7 mouse cellular contexts compared by ENCODE assay signal in the genomic region with DNA sequence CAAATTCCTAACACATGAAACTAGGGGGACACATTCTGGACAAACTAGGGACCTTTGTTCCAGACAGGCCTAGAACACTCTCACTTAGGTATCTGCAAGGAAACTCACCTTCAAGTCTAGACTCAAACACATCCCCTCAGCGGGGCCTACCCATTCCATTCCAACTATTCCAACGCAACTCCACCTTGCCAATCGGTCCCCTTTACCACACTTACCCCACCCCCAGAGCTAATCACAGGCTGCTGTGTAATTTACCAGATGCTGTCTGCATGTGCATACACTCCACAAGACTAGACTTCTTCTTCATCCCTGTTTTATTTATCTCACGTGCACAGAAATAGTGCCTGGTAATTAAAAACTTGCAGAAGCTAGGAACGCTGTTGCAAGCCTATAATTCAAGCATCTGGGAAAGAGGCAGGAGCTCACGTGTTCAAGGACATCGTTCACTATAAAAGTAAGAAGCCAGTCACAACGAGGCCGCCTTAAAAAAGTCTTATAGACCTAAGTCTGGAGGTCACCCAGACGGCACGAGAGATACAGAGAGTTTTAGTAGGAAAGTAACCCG. TPM values are rescaled to one million over a fixed set of nuclear protein-coding genes. Genes with fewer than 3 reads are reported as not detected.
DNase-seq lines count a peak whose midpoint lies in the region; ATAC-seq lines count a peak whose summit lies in the region.

No protein-coding gene starts in this region.

- peak overlapping the region; percentile 98 for H3K9ac ChIP-seq in lung, embryonic 15.5 days
- H3K9ac ChIP-seq in embryonic facial prominence, embryonic 11.5 days (replicated peaks; ENCODE audit: low read length) = peak overlapping the region; percentile 88
- peak overlapping the region; percentile 90 for H3K9ac ChIP-seq in hindbrain, embryonic 15.5 days
- peak overlapping the region; percentile 88 for H3K9ac ChIP-seq in midbrain, embryonic 16.5 days (ENCODE audit: low read depth, low read length)

- ATAC-seq in lung, embryonic 15.5 days (ENCODE audit: borderline replicate concordance, extremely low read depth, low FRiP score, low TSS enrichment) = no peak
- ATAC-seq in embryonic facial prominence, embryonic 11.5 days (replicated peaks; ENCODE audit: insufficient number of reproducible peaks, low FRiP score, low TSS enrichment, low read depth) = no peak
- no peak for ATAC-seq in hindbrain, embryonic 15.5 days (ENCODE audit: low FRiP score, low read depth)
- ATAC-seq in midbrain, embryonic 16.5 days = no peak

- H3K27ac ChIP-seq in lung, embryonic 15.5 days = no peak overlapping the region; the same call in 1 of the 2 replicates
- no peak overlapping the region for H3K27ac ChIP-seq in embryonic facial prominence, embryonic 11.5 days (replicated peaks; ENCODE audit: low read depth, low read length)
- no peak overlapping the region for H3K27ac ChIP-seq in hindbrain, embryonic 15.5 days (replicated peaks)
- no peak overlapping the region; the same call in 1 of the 2 replicates for H3K27ac ChIP-seq in midbrain, embryonic 16.5 days (ENCODE audit: low read length)

- H3K4me3 ChIP-seq in lung, embryonic 15.5 days = peak overlapping the region; percentile 98
- H3K4me3 ChIP-seq in embryonic facial prominence, embryonic 11.5 days (ENCODE audit: low read depth, low read length) = peak overlapping the region; percentile 91
- H3K4me3 ChIP-seq in hindbrain, embryonic 15.5 days = peak overlapping the region; percentile 86
- H3K4me3 ChIP-seq in midbrain, embryonic 16.5 days (ENCODE audit: low read depth, low read length) = peak overlapping the region; percentile 95

- H3K36me3 ChIP-seq in lung, embryonic 15.5 days = peaks cover 9% of the 10 kb centered on the region; the same call in 1 of the 2 replicates
- H3K36me3 ChIP-seq in embryonic facial prominence, embryonic 11.5 days (replicated peaks; ENCODE audit: control insufficient read depth, insufficient read depth, low read depth, low read length) = no peaks in the 10 kb centered on the region
- H3K36me3 ChIP-seq in hindbrain, embryonic 15.5 days = no peaks in the 10 kb centered on the region
- H3K36me3 ChIP-seq in midbrain, embryonic 16.5 days (ENCODE audit: control insufficient read depth, insufficient read depth, low read length) = no peaks in the 10 kb centered on the region

- no peaks in the 10 kb centered on the region for H3K27me3 ChIP-seq in lung, embryonic 15.5 days
- H3K27me3 ChIP-seq in embryonic facial prominence, embryonic 11.5 days (ENCODE audit: control insufficient read depth, insufficient read depth, low read length) = no peaks in the 10 kb centered on the region
- no peaks in the 10 kb centered on the region for H3K27me3 ChIP-seq in hindbrain, embryonic 15.5 days
- H3K27me3 ChIP-seq in midbrain, embryonic 16.5 days (ENCODE audit: control insufficient read depth, insufficient read depth, low read depth, low read length) = no peaks in the 10 kb centered on the region

- WGBS in lung, embryonic 15.5 days = 16% methylated on average over 12 of the region's 12 CpGs
- WGBS in embryonic facial prominence, embryonic 11.5 days = 21% methylated on average over 12 of the region's 12 CpGs
- WGBS in hindbrain, embryonic 15.5 days = 19% methylated on average over 12 of the region's 12 CpGs
- 24% methylated on average over 12 of the region's 12 CpGs for WGBS in midbrain, embryonic 16.5 days

- no peaks in the 10 kb centered on the region for H3K9me3 ChIP-seq in lung, embryonic 15.5 days
- H3K9me3 ChIP-seq in embryonic facial prominence, embryonic 11.5 days (replicated peaks; ENCODE audit: control insufficient read depth, low read length) = no peaks in the 10 kb centered on the region
- H3K9me3 ChIP-seq in hindbrain, embryonic 15.5 days = no peaks in the 10 kb centered on the region
- H3K9me3 ChIP-seq in midbrain, embryonic 16.5 days (replicated peaks; ENCODE audit: control insufficient read depth, low read length, poor library complexity, severe bottlenecking) = no peaks in the 10 kb centered on the region

- peaks cover 16% of the 10 kb centered on the region for H3K4me1 ChIP-seq in lung, embryonic 15.5 days
- no peaks in the 10 kb centered on the region for H3K4me1 ChIP-seq in embryonic facial prominence, embryonic 11.5 days (ENCODE audit: control insufficient read depth, insufficient read depth, low read length)
- peaks cover 15% of the 10 kb centered on the region for H3K4me1 ChIP-seq in hindbrain, embryonic 15.5 days (replicated peaks)
- H3K4me1 ChIP-seq in midbrain, embryonic 16.5 days (ENCODE audit: control insufficient read depth, insufficient read depth, low read length) = peaks cover 13% of the 10 kb centered on the region

- H3K4me2 ChIP-seq in lung, embryonic 15.5 days = peak overlapping the region; percentile 60
- peak overlapping the region; percentile 37 for H3K4me2 ChIP-seq in embryonic facial prominence, embryonic 11.5 days (ENCODE audit: low read depth, low read length)
- peak overlapping the region; percentile 67 for H3K4me2 ChIP-seq in hindbrain, embryonic 15.5 days
- H3K4me2 ChIP-seq in midbrain, embryonic 16.5 days (ENCODE audit: low read length) = peak overlapping the region; percentile 51

- DNase-seq in lung, postnatal 10 days = no peak
- DNase-seq in embryonic facial prominence, embryonic 11.5 days (ENCODE audit: low spot score) = no peak
- DNase-seq in right cerebral cortex, adult 18-20 months = no peak
- DNase-seq in left cerebral cortex, adult 8-10 months (ENCODE audit: low spot score in 2 of 2) = no peak

RNA-seq across cellular contexts. Expression of a gene that starts 1.0 kb away (rescaled TPM):
- polyA plus RNA-seq in lung, embryonic 15.5 days (2015; fragmentation: Nextera tagmentation; extraction: Ambion mirVana) = 48.1 and 52.1 TPM in 2 replicates
- 68.1 and 68.6 TPM in 2 replicates for polyA plus RNA-seq in embryonic facial prominence, embryonic 11.5 days (2014; fragmentation: Nextera tagmentation; extraction: Ambion mirVana)
- 60.3 and 68.1 TPM in 2 replicates for polyA plus RNA-seq in hindbrain, embryonic 15.5 days (2015; fragmentation: Nextera tagmentation; extraction: Ambion mirVana)
- 64.3 and 68.7 TPM in 2 replicates for polyA plus RNA-seq in midbrain, embryonic 16.5 days (2015; fragmentation: Nextera tagmentation; extraction: Ambion mirVana)
- total RNA-seq in left cerebral cortex, adult 8-10 months (2022) = 10 to 100 TPM; 32.0 to 42.3 (median 37.3) TPM

RNA-seq across cellular contexts. Expression of a gene that starts 15.9 kb away (rescaled TPM):
- 10.8 and 15.1 TPM in 2 replicates for polyA plus RNA-seq in lung, embryonic 15.5 days (2015; fragmentation: Nextera tagmentation; extraction: Ambion mirVana)
- 10.8 and 13.8 TPM in 2 replicates for polyA plus RNA-seq in embryonic facial prominence, embryonic 11.5 days (2014; fragmentation: Nextera tagmentation; extraction: Ambion mirVana)
- polyA plus RNA-seq in hindbrain, embryonic 15.5 days (2015; fragmentation: Nextera tagmentation; extraction: Ambion mirVana) = 22.0 and 26.2 TPM in 2 replicates
- polyA plus RNA-seq in midbrain, embryonic 16.5 days (2015; fragmentation: Nextera tagmentation; extraction: Ambion mirVana) = 16.6 and 23.4 TPM in 2 replicates
- total RNA-seq in left cerebral cortex, adult 8-10 months (2022) = 1 to 10 TPM in 3 of 4 experiments, not detected in 1; 3.7 to 5.8 (median 4.0) TPM

RNA-seq across cellular contexts. Expression of a gene that starts 38.3 kb away (rescaled TPM):
- polyA plus RNA-seq in lung, embryonic 15.5 days (2015; fragmentation: Nextera tagmentation; extraction: Ambion mirVana) = 204 and 215 TPM in 2 replicates
- polyA plus RNA-seq in embryonic facial prominence, embryonic 11.5 days (2014; fragmentation: Nextera tagmentation; extraction: Ambion mirVana) = 595 and 626 TPM in 2 replicates
- polyA plus RNA-seq in hindbrain, embryonic 15.5 days (2015; fragmentation: Nextera tagmentation; extraction: Ambion mirVana) = 685 and 698 TPM in 2 replicates
- 660 and 780 TPM in 2 replicates for polyA plus RNA-seq in midbrain, embryonic 16.5 days (2015; fragmentation: Nextera tagmentation; extraction: Ambion mirVana)
- total RNA-seq in left cerebral cortex, adult 8-10 months (2022) = 1 to 10 TPM; 6.3 to 9.3 (median 8.0) TPM
